Mouse (Mus musculus) megakaryocyte, embryonic 14.5 days (primary cell): ENCODE data around the gene Hoxb4. TPM values are rescaled to one million over a fixed set of nuclear protein-coding genes. Genes with fewer than 3 reads are reported as not detected.
A peak's percentile ranks its signal among the peaks of the same experiment; 100 is the strongest.

Source experiments
- H3K27me3 ChIP-seq: replicated peaks from 2 replicates; pipeline ENCODE3; 2012; ENCODE audit warnings: inconsistent platforms
- H3K36me3 ChIP-seq: replicated peaks from 2 replicates; pipeline ENCODE3; 2012; ENCODE audit warnings: low read length, inconsistent platforms, mixed read lengths
- H3K4me1 ChIP-seq: 2 replicates; pipeline ENCODE4 v1.6.1; 2012; ENCODE audit warnings: inconsistent platforms
- H3K4me3 ChIP-seq: replicated peaks from 2 replicates; pipeline ENCODE3; 2012; ENCODE audit warnings: moderate library complexity, mild to moderate bottlenecking, inconsistent platforms
- H3K9me3 ChIP-seq: 2 replicates; pipeline ENCODE4 v1.6.1; 2012; ENCODE audit warnings: inconsistent platforms
- FLI1 ChIP-seq: IDR thresholded peaks from 2 replicates; pipeline ENCODE4 v1.6.1; 2012; ENCODE audit warnings: low read length, inconsistent platforms, mixed read lengths
- GATA1 ChIP-seq: IDR thresholded peaks from 3 replicates; pipeline ENCODE4 v1.6.1; 2012; ENCODE audit warnings: mixed read lengths, low read length, inconsistent platforms, borderline replicate concordance
- polyA plus RNA-seq: library from polyadenylated mRNA; stranded (reverse); fragments of >175 nt; gene quantifications from 2 replicates; pipeline ENCODE4 v1.2.3, GENCODE M21; 2012; ENCODE audit warnings: low replicate concordance; ENCODE audit not compliant: insufficient read depth

Gene Hoxb4
- 1.5 and 4.5 TPM in 2 replicates for polyA plus RNA-seq

- Histone ChIP-seq H3K27me3 (peaks cover 79% of the 10 kb centered on the region), H3K36me3 (no peaks in the 10 kb centered on the region), H3K4me3 (peak within 1 kb of the TSS; percentile 92), H3K9me3 (no peaks in the 10 kb centered on the region), H3K4me1 (peaks cover 38% of the 10 kb centered on the region)
- TF ChIP-seq FLI1 = no peak
- TF ChIP-seq GATA1 = no peak
Observed at GRCm38 (mm10) chr11:96317608-96318367, at the start of gene Hoxb4. Hoxb4 (plus strand) TSS chr11:96318267.

- Histone ChIP-seq H3K4me3 (no peak overlapping the region), H3K4me1 (peaks cover 7% of the 10 kb centered on the region), H3K36me3 (no peaks in the 10 kb centered on the region), H3K9me3 (no peaks in the 10 kb centered on the region), H3K27me3 (peaks cover 98% of the 10 kb centered on the region)
- no peak for TF ChIP-seq FLI1
- no peak for TF ChIP-seq GATA1
Observed at GRCm38 (mm10) chr11:96269869-96270268, 48.2 kb upstream of the Hoxb4 start.

- Histone ChIP-seq H3K9me3 (no peaks in the 10 kb centered on the region), H3K4me1 (peaks cover 7% of the 10 kb centered on the region), H3K27me3 (peaks cover 99% of the 10 kb centered on the region), H3K4me3 (no peak within 1 kb of the TSS), H3K36me3 (no peaks in the 10 kb centered on the region)
- TF ChIP-seq GATA1 = no peak
- TF ChIP-seq FLI1 = no peak
Observed at GRCm38 (mm10) chr11:96270996-96271540, 47.0 kb upstream of the Hoxb4 start, which contains the start of gene Hoxb9. Hoxb9 (plus strand) TSS chr11:96271457.

GRCm38 (mm10) chr11:96271541-96272011, 46.5 kb upstream of the Hoxb4 start:
- no peaks in the 10 kb centered on the region for H3K9me3 ChIP-seq
- no peak for TF ChIP-seq GATA1
- TF ChIP-seq FLI1 = no peak
- H3K4me1 ChIP-seq = peaks cover 7% of the 10 kb centered on the region
- no peaks in the 10 kb centered on the region for H3K36me3 ChIP-seq
- H3K4me3 ChIP-seq = no peak overlapping the region
- peaks cover 100% of the 10 kb centered on the region for H3K27me3 ChIP-seq

GRCm38 (mm10) chr11:96272024-96272921, 45.8 kb upstream of the Hoxb4 start:
- no peaks in the 10 kb centered on the region for H3K9me3 ChIP-seq
- no peaks in the 10 kb centered on the region for H3K36me3 ChIP-seq
- H3K4me3 ChIP-seq = no peak overlapping the region
- peaks cover 9% of the 10 kb centered on the region for H3K4me1 ChIP-seq
- peaks cover 100% of the 10 kb centered on the region for H3K27me3 ChIP-seq
- TF ChIP-seq FLI1 = no peak
- TF ChIP-seq GATA1 = no peak

GRCm38 (mm10) chr11:96274428-96274827, 43.6 kb upstream of the Hoxb4 start:
- TF ChIP-seq FLI1 = no peak
- TF ChIP-seq GATA1 = no peak
- peaks cover 13% of the 10 kb centered on the region for H3K4me1 ChIP-seq
- peaks cover 100% of the 10 kb centered on the region for H3K27me3 ChIP-seq
- no peaks in the 10 kb centered on the region for H3K9me3 ChIP-seq
- H3K4me3 ChIP-seq = no peak overlapping the region
- H3K36me3 ChIP-seq = no peaks in the 10 kb centered on the region

GRCm38 (mm10) chr11:96275896-96276295, 42.2 kb upstream of the Hoxb4 start:
- TF ChIP-seq FLI1 = no peak
- no peak for TF ChIP-seq GATA1
- Histone ChIP-seq H3K27me3 (peaks cover 99% of the 10 kb centered on the region), H3K4me3 (no peak overlapping the region), H3K4me1 (peaks cover 16% of the 10 kb centered on the region), H3K9me3 (no peaks in the 10 kb centered on the region), H3K36me3 (no peaks in the 10 kb centered on the region)

GRCm38 (mm10) chr11:96277151-96278044, 40.7 kb upstream of the Hoxb4 start:
- Histone ChIP-seq H3K27me3 (peaks cover 97% of the 10 kb centered on the region), H3K4me3 (no peak overlapping the region), H3K36me3 (no peaks in the 10 kb centered on the region), H3K9me3 (no peaks in the 10 kb centered on the region), H3K4me1 (peaks cover 9% of the 10 kb centered on the region)
- TF ChIP-seq FLI1 (no peak), GATA1 (no peak)

- no peaks in the 10 kb centered on the region for H3K36me3 ChIP-seq
- no peak for TF ChIP-seq FLI1
- TF ChIP-seq GATA1 = no peak
- no peak overlapping the region for H3K4me3 ChIP-seq
- peaks cover 97% of the 10 kb centered on the region for H3K27me3 ChIP-seq
- peaks cover 14% of the 10 kb centered on the region for H3K4me1 ChIP-seq
- no peaks in the 10 kb centered on the region for H3K9me3 ChIP-seq
Observed at GRCm38 (mm10) chr11:96278324-96278723, 39.7 kb upstream of the Hoxb4 start.
